Mouse (Mus musculus) E14TG2a.4 (cell line): ENCODE measurements around the gene Src.

Experiments
- CTCF ChIP-seq: conservative IDR thresholded peaks from 2 replicates; pipeline ENCODE4 v1.5.1; 2014; ENCODE audit warnings: low read length
- NANOG ChIP-seq: IDR thresholded peaks from 2 replicates; pipeline ENCODE4 v1.6.1; 2014; ENCODE audit warnings: borderline replicate concordance, low read length, mixed read lengths
- POU5F1 ChIP-seq: IDR thresholded peaks from 2 replicates; pipeline ENCODE4 v1.6.1; 2014; ENCODE audit warnings: low read length, borderline replicate concordance

- no peak for TF ChIP-seq CTCF
- no peak for TF ChIP-seq POU5F1
- no peak for TF ChIP-seq NANOG
Observed at GRCm38 (mm10) chr2:157432476-157432875, 14.2 kb downstream of the Src start.
